Mouse (Mus musculus) ZHBTc4 (cell line): Measurements from ENCODE around the gene Gpatch4.
A peak's percentile ranks its signal among the peaks of the same experiment; 100 is the strongest.

Source experiments
- DNase-seq: peaks from one replicate; pipeline ENCODE4 v3.0.0-alpha.2; 2011; ENCODE audit warnings: low read depth, low spot score

The Gpatch4 gene

GRCm38 (mm10) chr3:88030608-88031395, 12.1 kb upstream of the Gpatch4 start:
- DNase-seq: peak; percentile 70

DNA sequence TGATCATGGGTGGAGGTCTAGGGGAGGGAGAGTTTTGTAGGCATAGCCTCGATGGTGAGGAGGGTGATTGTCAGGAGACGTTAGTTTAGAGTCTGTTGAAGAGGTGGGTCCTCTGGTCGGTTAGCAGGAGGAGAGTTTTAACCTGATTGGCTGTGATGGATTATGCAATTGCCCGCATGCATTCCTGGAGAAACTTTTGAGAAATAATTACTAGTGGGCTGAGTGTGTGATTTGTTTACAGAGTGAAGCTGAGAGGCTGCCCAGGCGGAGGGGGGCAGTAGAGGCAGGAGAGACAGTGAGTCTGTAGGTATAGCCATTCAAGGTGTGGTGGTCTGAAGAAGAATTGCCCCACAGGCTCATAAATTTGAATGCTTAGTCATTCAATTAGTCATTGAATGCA, 9.4 kb upstream of the Gpatch4 start:
- DNase-seq: no peak

- no peak for DNase-seq
Measured at GRCm38 (mm10) chr3:88035561-88036293, 7.2 kb upstream of the Gpatch4 start.

- DNase-seq: no peak
Measured at GRCm38 (mm10) chr3:88049532-88049931, 6.6 kb downstream of the Gpatch4 start.

DNA sequence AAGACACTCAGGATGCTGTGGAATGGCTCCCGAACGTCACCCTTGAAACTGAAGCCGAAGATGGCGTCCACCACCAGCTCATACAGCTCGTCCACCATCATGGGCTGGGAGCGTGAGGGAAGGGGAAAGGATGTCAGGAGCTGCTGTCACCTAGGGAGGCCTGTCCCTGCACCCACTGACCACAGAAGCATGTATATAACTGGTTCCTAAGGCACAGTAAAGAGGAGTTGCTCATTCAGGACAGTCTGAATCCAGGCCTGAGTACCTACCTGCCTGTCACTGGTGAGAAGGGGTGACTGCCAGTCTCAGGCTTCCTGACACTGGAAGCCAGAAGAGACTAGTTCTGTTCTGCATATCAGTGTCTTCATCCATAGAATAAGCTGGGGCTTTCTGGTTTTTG, 14.1 kb downstream of the Gpatch4 start:
- no peak for DNase-seq

DNA sequence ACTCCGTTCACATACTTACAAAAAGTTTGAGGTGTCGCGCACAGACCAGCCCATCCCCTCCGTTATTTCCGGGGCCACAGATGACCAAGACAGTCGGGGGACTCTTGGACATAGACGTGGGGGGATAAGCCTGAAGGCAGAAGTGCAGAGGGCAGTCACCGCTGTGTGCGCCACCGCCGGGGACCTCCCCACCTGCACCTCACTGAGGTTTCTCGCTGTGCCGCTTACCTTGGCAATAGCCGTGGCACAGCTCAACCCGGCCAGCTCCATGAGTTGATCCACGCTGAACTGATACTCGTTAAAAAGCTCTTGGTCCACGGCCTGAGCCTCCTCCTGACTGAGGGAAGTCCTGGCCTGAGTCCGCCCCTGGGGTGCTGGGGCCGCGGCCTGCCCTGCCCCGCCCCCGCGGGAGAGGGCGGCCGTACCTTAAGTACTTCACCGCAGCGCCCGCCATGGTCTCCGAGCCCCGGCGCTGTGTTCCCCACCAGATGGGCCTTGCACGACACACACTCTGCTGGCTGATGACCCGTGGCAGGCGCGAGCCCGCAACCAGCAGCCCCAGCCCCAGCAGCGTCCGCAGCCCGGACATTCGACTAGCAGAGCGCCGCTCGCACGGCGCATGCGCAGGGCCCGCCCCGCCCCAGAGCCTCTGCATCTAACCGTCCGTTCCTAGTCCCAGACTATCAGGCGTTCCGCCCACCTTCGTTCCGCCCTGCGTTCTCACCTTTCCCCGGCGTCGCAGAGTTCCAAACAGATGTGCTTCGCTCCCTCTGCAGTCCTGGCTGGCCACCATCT, 15.2 kb downstream of the Gpatch4 start, which contains the start of gene Naxe:
TSS of gene Naxe (minus strand) at position 594 of the 795 bp plus-strand sequence.
- peak; percentile 98 for DNase-seq

DNA sequence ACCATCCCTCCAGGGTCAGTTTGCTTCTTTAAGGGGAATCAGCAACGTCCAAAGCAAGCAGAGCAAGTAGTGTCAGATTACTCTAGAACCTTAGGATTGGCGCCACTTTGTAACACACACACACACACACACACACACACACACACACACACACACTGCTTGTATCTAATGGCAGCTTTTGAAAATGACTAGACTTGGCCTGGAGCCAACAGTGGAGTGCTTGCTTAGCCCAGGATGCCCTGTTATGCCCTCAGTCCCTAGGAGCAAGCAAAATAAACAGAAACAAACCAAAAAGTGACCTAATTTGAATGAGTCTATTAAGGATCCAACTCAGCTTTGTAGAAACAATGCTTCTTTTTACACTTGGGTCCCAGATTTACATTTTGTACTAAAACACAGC, 25.5 kb downstream of the Gpatch4 start:
- no peak for DNase-seq

GRCm38 (mm10) chr3:88071783-88072182, 28.9 kb downstream of the Gpatch4 start:
- peak; percentile 87 for DNase-seq

DNA sequence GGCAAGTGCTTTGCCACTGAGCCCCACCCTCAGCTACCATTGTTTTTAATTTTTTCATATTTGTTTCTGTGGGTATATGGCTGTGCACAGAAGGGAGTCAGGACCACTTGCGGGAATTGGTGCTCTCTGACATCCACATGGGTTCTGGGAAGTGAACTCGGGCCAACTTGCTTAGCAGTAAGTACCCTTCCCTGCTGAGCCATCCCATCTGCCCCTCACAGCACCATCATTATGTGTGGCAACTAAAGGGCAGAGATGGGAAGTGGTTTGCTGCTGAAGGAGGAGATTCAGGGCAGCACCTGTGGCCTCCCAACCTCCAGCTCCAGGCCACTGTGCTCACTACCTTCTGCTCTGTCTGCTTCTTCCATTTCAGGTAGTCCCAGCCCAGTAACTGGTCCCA, 30.7 kb downstream of the Gpatch4 start:
- no peak for DNase-seq

- DNase-seq: no peak
Measured at GRCm38 (mm10) chr3:88074351-88074750, 31.4 kb downstream of the Gpatch4 start.

DNA sequence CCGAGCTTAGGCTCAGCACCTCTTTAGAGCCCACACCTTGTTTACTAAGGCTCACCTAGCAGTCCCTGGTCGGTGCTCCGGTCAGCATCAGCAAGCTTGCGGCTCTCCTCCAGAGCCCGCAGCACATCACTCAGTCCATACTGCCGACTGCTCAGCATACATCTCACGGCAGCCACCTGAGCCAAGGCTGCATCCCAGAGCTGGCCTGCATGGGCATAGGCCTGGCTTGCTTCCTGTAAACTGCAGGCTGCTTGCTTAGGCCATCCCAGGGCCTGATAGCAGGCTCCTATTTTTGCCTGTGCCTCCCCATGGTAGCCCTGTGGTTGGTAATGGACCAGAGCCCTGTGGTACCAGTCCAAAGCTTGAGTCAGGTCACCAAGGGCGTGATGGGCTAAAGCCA, 31.9 kb downstream of the Gpatch4 start:
- DNase-seq: no peak

DNA sequence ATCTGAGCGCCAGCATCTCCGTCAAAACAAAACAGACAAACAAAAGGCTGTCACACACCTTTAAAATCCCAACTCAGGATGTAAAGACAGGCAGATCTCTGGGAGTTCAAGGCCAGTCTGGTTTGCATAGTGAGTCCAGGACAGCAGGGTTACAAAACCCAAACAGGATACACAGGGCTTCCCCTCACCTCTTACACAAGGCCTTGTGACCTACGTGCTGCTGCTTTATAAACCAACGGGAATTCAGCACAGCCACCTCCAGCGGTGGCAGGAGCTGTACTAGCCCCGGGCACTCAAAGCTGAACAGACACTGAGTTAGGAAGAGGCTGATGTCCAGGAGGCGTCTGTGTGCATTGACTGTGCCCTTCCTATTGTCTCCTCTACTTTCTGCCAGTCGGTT, 34.5 kb downstream of the Gpatch4 start:
- peak; percentile 44 for DNase-seq

- no peak for DNase-seq
Measured at GRCm38 (mm10) chr3:88078204-88078603, 35.3 kb downstream of the Gpatch4 start, which contains the start of gene Ttc24. Ttc24 (minus strand) TSS chr3:88078304.

DNA sequence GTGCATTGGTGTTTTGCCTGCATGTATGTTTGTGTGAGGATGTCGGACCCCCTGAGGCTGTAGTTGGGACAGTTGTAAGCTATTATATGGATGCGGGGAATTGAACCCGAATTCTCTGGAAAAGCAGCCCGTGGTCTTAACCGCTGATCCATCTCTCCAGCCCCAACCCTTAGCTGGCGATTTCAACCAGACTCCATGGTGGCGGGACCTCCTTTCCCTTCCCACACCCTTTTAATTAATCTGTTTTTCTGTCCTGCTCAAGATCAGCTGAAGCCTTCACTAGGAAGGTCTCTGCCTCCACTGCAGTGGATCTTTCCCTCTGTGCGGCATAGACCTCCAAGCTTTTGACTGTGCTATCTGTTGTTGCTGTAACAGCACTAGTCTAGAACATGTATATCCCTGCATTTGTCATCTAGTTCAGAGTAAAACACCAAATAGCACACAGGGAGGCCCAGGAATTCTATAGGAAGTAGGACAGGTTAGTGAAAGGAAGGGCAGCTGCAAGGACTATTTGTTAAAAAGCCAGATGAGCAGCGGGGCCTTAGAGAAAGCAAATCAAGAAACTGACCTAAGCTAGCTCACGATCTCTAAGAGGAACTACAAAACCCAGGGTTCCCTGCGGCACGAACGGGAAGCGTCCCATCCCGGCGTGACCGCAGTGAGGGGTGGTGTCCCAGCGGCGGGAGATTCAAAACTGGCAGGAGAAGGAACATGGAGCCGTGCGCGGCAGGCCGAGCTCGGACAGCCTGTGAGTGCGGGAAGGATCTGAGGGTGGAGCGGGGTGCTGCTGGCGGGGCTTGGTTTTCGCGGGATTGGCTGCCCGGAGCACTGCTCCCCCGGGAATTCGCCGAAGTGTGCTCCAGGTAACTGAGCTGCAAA, 38.7 kb downstream of the Gpatch4 start, which contains the start of gene Iqgap3:
TSS of gene Iqgap3 (plus strand) at position 627 of the 879 bp plus-strand sequence.
- DNase-seq: peak; percentile 93

DNA sequence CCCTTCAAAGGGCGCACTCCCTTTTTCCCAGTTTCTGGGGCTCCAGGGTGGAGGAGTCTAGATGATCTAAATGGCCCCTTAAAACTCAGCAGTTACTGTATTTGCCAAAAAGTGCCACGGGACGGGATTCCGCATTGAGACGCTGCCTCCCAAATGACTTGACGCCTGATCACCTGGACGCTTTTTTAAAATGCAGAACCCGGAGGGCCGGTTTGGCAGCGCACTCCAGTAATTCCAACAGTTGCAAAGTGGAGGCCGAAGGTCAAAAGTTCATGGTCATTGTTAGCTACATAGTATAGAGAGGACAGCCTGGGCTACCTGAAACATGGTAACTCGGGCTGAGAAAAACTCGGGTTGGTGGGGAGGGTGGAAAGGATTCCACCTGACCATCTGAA, 39.3 kb downstream of the Gpatch4 start:
- DNase-seq: peak; percentile 64

- DNase-seq: peak; percentile 43
Measured at GRCm38 (mm10) chr3:88082663-88083062, 39.8 kb downstream of the Gpatch4 start.

GRCm38 (mm10) chr3:88084001-88084400, 41.1 kb downstream of the Gpatch4 start:
- DNase-seq: no peak

DNA sequence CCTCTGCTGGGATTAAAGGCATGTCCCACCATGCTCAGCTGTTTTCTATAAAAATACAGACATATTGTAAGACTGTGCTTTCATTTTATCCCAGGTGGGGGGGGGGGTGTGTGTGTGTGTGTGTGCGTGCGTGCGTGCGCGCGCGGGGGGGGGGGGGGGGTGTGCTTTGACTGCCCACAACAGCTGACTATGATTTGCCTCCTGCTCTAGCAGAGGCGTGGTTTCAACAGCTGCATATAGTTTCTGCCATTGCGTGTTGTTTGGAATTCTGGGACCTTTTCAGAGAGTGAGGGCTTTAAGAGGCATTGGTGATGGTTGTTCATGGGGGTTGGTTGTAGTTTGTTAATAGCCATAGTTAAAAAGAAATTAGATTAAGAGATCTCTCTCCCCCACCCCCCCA, 42.6 kb downstream of the Gpatch4 start:
- DNase-seq: no peak

- DNase-seq: peak; percentile 57
Measured at GRCm38 (mm10) chr3:88087688-88088087, 44.8 kb downstream of the Gpatch4 start.

- no peak for DNase-seq
Measured at GRCm38 (mm10) chr3:88090106-88090505, 47.2 kb downstream of the Gpatch4 start.

DNA sequence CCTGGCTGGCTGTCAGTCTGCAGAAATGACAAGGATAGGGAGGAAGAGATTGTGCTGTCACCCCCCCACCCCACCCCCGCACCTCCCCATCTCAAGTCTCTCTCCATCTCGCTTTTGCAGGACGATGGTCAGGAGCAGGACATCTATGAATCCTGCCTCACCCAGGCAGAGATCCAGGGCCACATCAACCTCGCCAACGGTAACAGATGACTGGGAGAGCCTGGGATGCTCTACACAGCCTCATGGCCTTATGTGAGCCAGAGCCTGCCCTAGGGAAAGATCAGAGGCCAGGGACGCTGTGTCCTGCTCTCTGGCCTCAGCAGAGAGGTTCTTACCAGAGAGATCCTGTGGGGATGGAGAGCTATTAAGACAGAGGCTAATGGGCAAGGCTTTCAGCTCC, 47.7 kb downstream of the Gpatch4 start:
- DNase-seq: no peak
